ENCODE assay signal across 17 mouse cellular contexts in genomic region chr8:13177173-13177852, GRCm38 (mm10).
"Had no signal": no experiment of that assay in that cellular context is flagged by ENCODE, and none has a peak within 500 bp of the region (broad histone marks: within the 10 kb centered on the region; RNA-seq: fewer than 3 reads in every experiment).

No protein-coding gene starts in this region.

- DNase-seq: lung, adult 18-20 months; lung, embryonic 14.5 days; lung, postnatal 10 days; lung, postnatal 4 days; midbrain, embryonic 14.5 days; retina, postnatal 1 day; right cerebral cortex, adult 18-20 months; right cerebral cortex, postnatal 25 days; right cerebral cortex, postnatal 4 days; spleen, adult 18-20 months; thymus, adult 18-20 months; thymus, postnatal 14 days; thymus, postnatal 36 days had no signal

- H3K9ac ChIP-seq: lung, embryonic 14.5 days; midbrain, embryonic 12.5 days; neural tube, embryonic 12.5 days had no signal

- H3K4me2 ChIP-seq: lung, embryonic 14.5 days; midbrain, embryonic 12.5 days; neural tube, embryonic 12.5 days had no signal

- H3K4me1 ChIP-seq: midbrain, embryonic 10.5 days; midbrain, embryonic 12.5 days; neural tube, embryonic 12.5 days had no signal

- ATAC-seq: midbrain, embryonic 16.5 days had no signal

- H3K27me3 ChIP-seq: midbrain, embryonic 12.5 days; neural tube, embryonic 12.5 days had no signal

- H3K9me3 ChIP-seq: midbrain, embryonic 10.5 days; midbrain, embryonic 12.5 days; neural tube, embryonic 12.5 days had no signal

- H3K27ac ChIP-seq: midbrain, embryonic 10.5 days; midbrain, embryonic 12.5 days; neural tube, embryonic 12.5 days had no signal

- H3K4me3 ChIP-seq: midbrain, embryonic 10.5 days; midbrain, embryonic 12.5 days; neural tube, embryonic 12.5 days had no signal
